ENCODE assay signal across 9 mouse cellular contexts in genomic region chr8:95254564-95255434, GRCm38 (mm10). TPM values are rescaled to one million over a fixed set of nuclear protein-coding genes. Genes with fewer than 3 reads are reported as not detected.
A peak's percentile ranks its signal among the peaks of the same experiment; 100 is the strongest.
DNase-seq lines count a peak whose midpoint lies in the region; ATAC-seq lines count a peak whose summit lies in the region.
"Had no signal": no experiment of that assay in that cellular context is flagged by ENCODE, and none has a peak within 500 bp of the region (broad histone marks: within the 10 kb centered on the region; RNA-seq: fewer than 3 reads in every experiment).

No protein-coding gene starts in this region.

- 21% methylated on average over 16 of the region's 16 CpGs for WGBS in heart, embryonic 13.5 days
- 20% methylated on average over 16 of the region's 16 CpGs for WGBS in liver, embryonic 12.5 days (ENCODE audit: insufficient replicate concordance)
- WGBS in stomach, embryonic 16.5 days, result 19% methylated on average over 16 of the region's 16 CpGs

- peak overlapping the region; percentile 37 for H3K4me3 ChIP-seq in heart, embryonic 13.5 days
- 0 out of 2 replicates have a peak overlapping the region, but pooled peaks have one; percentile 4 for H3K4me3 ChIP-seq in liver, embryonic 12.5 days
- peak overlapping the region; percentile 43 for H3K4me3 ChIP-seq in stomach, embryonic 16.5 days (replicated peaks; ENCODE audit: low read length)
- H3K4me3 ChIP-seq: erythroblast, embryonic 14.5 days had no signal

- H3K36me3 ChIP-seq in heart, embryonic 13.5 days, result no peaks in the 10 kb centered on the region
- H3K36me3 ChIP-seq in liver, embryonic 12.5 days, result no peaks in the 10 kb centered on the region
- no peaks in the 10 kb centered on the region for H3K36me3 ChIP-seq in stomach, embryonic 16.5 days (ENCODE audit: control insufficient read depth, insufficient read depth, low read length)

- H3K27ac ChIP-seq in heart, embryonic 13.5 days (replicated peaks), result no peak overlapping the region
- H3K27ac ChIP-seq in liver, embryonic 12.5 days, result no peak overlapping the region
- peak overlapping the region; percentile 72 for H3K27ac ChIP-seq in stomach, embryonic 16.5 days (ENCODE audit: low read length)

- peak; percentile 93 for DNase-seq in CD4-positive helper T cell, adult 2 months (ENCODE audit: low read depth, low spot score)
- peak; percentile 74 for DNase-seq in brain, embryonic 18.5 days (ENCODE audit: low read depth, low spot score)
- peak; percentile 36 for DNase-seq in fat pad, adult 2 months (ENCODE audit: extremely low read depth, low read depth, low spot score)
- peak; percentile 99 for DNase-seq in kidney, postnatal 10 days
- peak; percentile 99 for DNase-seq in neural tube, embryonic 10.5 days (ENCODE audit: extremely low spot score, low spot score)

- H3K4me1 ChIP-seq in heart, embryonic 13.5 days, result 0 out of 2 replicates have a peak, but pooled peaks cover 3% of the 10 kb centered on the region
- H3K4me1 ChIP-seq in liver, embryonic 12.5 days, result 0 out of 2 replicates have a peak, but pooled peaks cover 3% of the 10 kb centered on the region
- H3K4me1 ChIP-seq in stomach, embryonic 16.5 days (ENCODE audit: control insufficient read depth, insufficient read depth, low read length), result no peaks in the 10 kb centered on the region

- peak; percentile 66 for ATAC-seq in heart, embryonic 13.5 days (ENCODE audit: extremely low read depth, insufficient number of reproducible peaks, low FRiP score, low TSS enrichment)
- ATAC-seq in liver, embryonic 12.5 days, result peak; percentile 84
- peak; percentile 90 for ATAC-seq in stomach, embryonic 16.5 days (ENCODE audit: insufficient read depth, low FRiP score)

- H3K4me2 ChIP-seq in heart, embryonic 13.5 days, result peak overlapping the region; percentile 68
- H3K4me2 ChIP-seq in liver, embryonic 12.5 days, result peak overlapping the region; percentile 63
- peak overlapping the region; percentile 64 for H3K4me2 ChIP-seq in stomach, embryonic 16.5 days (ENCODE audit: low read depth, low read length)

- H3K27me3 ChIP-seq in heart, embryonic 13.5 days (replicated peaks), result no peaks in the 10 kb centered on the region
- no peaks in the 10 kb centered on the region for H3K27me3 ChIP-seq in liver, embryonic 12.5 days (replicated peaks)
- no peaks in the 10 kb centered on the region for H3K27me3 ChIP-seq in stomach, embryonic 16.5 days (ENCODE audit: control insufficient read depth, insufficient read depth, low read length)

- no peaks in the 10 kb centered on the region for H3K9me3 ChIP-seq in heart, embryonic 13.5 days
- H3K9me3 ChIP-seq in liver, embryonic 12.5 days (replicated peaks), result no peaks in the 10 kb centered on the region
- H3K9me3 ChIP-seq in stomach, embryonic 16.5 days (replicated peaks; ENCODE audit: control insufficient read depth, low read length), result no peaks in the 10 kb centered on the region

- H3K9ac ChIP-seq in heart, embryonic 13.5 days, result peak overlapping the region; percentile 72
- 0 out of 2 replicates have a peak overlapping the region, but pooled peaks have one; percentile 19 for H3K9ac ChIP-seq in liver, embryonic 12.5 days
- H3K9ac ChIP-seq in stomach, embryonic 16.5 days (ENCODE audit: low read length), result peak overlapping the region; percentile 68

RNA-seq across cellular contexts. Expression of gene Cngb1, which starts 51.6 kb away (rescaled TPM):
- 0.47 and 0.55 TPM in 2 replicates for polyA plus RNA-seq in heart, embryonic 13.5 days (2015; fragmentation: Nextera tagmentation; extraction: Ambion mirVana)
- not detected in 2 replicates for polyA plus RNA-seq in liver, embryonic 12.5 days (2016; fragmentation: Nextera tagmentation; extraction: Ambion mirVana)
- 0.28 and 0.81 TPM in 2 replicates for polyA plus RNA-seq in stomach, embryonic 16.5 days (2015; fragmentation: Nextera tagmentation; extraction: Ambion mirVana)
- polyA plus RNA-seq: erythroblast, embryonic 14.5 days had no signal

RNA-seq across cellular contexts. Expression of gene Kifc3, which starts 52.2 kb away (rescaled TPM):
- polyA plus RNA-seq in heart, embryonic 13.5 days (2015; fragmentation: Nextera tagmentation; extraction: Ambion mirVana), result 10.6 and 12.1 TPM in 2 replicates
- polyA plus RNA-seq in liver, embryonic 12.5 days (2016; fragmentation: Nextera tagmentation; extraction: Ambion mirVana), result 6.2 and 8.8 TPM in 2 replicates
- polyA plus RNA-seq in stomach, embryonic 16.5 days (2015; fragmentation: Nextera tagmentation; extraction: Ambion mirVana), result 13.3 and 13.6 TPM in 2 replicates

RNA-seq across cellular contexts. Expression of gene Tepp, which starts 55.6 kb away (rescaled TPM):
- 0.40 TPM in 1 of 2 replicates, not detected in the other for polyA plus RNA-seq in heart, embryonic 13.5 days (2015; fragmentation: Nextera tagmentation; extraction: Ambion mirVana)
- polyA plus RNA-seq in liver, embryonic 12.5 days (2016; fragmentation: Nextera tagmentation; extraction: Ambion mirVana), result not detected in 2 replicates
- not detected in 2 replicates for polyA plus RNA-seq in stomach, embryonic 16.5 days (2015; fragmentation: Nextera tagmentation; extraction: Ambion mirVana)
- polyA plus RNA-seq: erythroblast, embryonic 14.5 days had no signal

Comparison
In these comparisons a context has a peak if more than half of its experiments do, and no peak if none do; other contexts are left out.
1. DNase-seq: peak in every context shown above with its lines; median percentile 99 in kidney, postnatal 10 days; 99 in neural tube, embryonic 10.5 days; 93 in CD4-positive helper T cell, adult 2 months; 74 in brain, embryonic 18.5 days; 36 in fat pad, adult 2 months.
2. H3K9ac ChIP-seq: peak in every context shown above with its lines; median percentile 72 in heart, embryonic 13.5 days; 68 in stomach, embryonic 16.5 days; 19 in liver, embryonic 12.5 days.